Mouse (Mus musculus) c-Kit-negative CD71-positive TER-119-positive erythroid progenitor cells, embryonic 14.5 days (primary cell): ENCODE measurements around the gene Ccdc28a.

Source experiments
- DNase-seq: peaks from one replicate; pipeline ENCODE4 v3.0.0-alpha.2; 2013; ENCODE audit warnings: low read depth, low spot score

The Ccdc28a gene

GRCm38 (mm10) chr10:18234560-18235401 is at the start of gene Ccdc28a:
Ccdc28a (minus strand) TSS chr10:18234998.
- DNase-seq: peak; percentile 93

- no peak for DNase-seq
Observed at GRCm38 (mm10) chr10:18283991-18284390, 49.2 kb upstream of the Ccdc28a start.

GRCm38 (mm10) chr10:18276090-18276734 is 41.4 kb upstream of the Ccdc28a start:
- DNase-seq: no peak

- no peak for DNase-seq
Observed at GRCm38 (mm10) chr10:18251345-18251744, 16.5 kb upstream of the Ccdc28a start.

- no peak for DNase-seq
Observed at GRCm38 (mm10) chr10:18243614-18244013, 8.8 kb upstream of the Ccdc28a start.

GRCm38 (mm10) chr10:18237191-18237590 is 2.4 kb upstream of the Ccdc28a start:
- no peak for DNase-seq

GRCm38 (mm10) chr10:18236328-18236927 is 1.6 kb upstream of the Ccdc28a start:
- no peak for DNase-seq

GRCm38 (mm10) chr10:18235402-18235747 is 577 bp upstream of the Ccdc28a start:
- no peak for DNase-seq

- no peak for DNase-seq
Observed at GRCm38 (mm10) chr10:18233891-18234290, 907 bp downstream of the Ccdc28a start.

GRCm38 (mm10) chr10:18224386-18224785 is 10.4 kb downstream of the Ccdc28a start:
- no peak for DNase-seq

GRCm38 (mm10) chr10:18219351-18219750 is 15.4 kb downstream of the Ccdc28a start:
- DNase-seq: no peak

GRCm38 (mm10) chr10:18214124-18214523 is 20.7 kb downstream of the Ccdc28a start:
- DNase-seq: no peak

GRCm38 (mm10) chr10:18213373-18213772 is 21.4 kb downstream of the Ccdc28a start:
- no peak for DNase-seq

- no peak for DNase-seq
Observed at GRCm38 (mm10) chr10:18210726-18211125, 24.1 kb downstream of the Ccdc28a start, which contains the start of gene Ect2l. Ect2l (minus strand) TSS chr10:18210890.

- no peak for DNase-seq
Observed at GRCm38 (mm10) chr10:18210119-18210518, 24.7 kb downstream of the Ccdc28a start.

- DNase-seq: no peak
Observed at GRCm38 (mm10) chr10:18204067-18204466, 30.7 kb downstream of the Ccdc28a start.

GRCm38 (mm10) chr10:18202401-18202800 is 32.4 kb downstream of the Ccdc28a start:
- no peak for DNase-seq

GRCm38 (mm10) chr10:18200656-18201055 is 34.1 kb downstream of the Ccdc28a start:
- DNase-seq: no peak

- DNase-seq: no peak
Observed at GRCm38 (mm10) chr10:18199919-18200318, 34.9 kb downstream of the Ccdc28a start.

GRCm38 (mm10) chr10:18198286-18199015 is 36.3 kb downstream of the Ccdc28a start:
- no peak for DNase-seq

GRCm38 (mm10) chr10:18197206-18197979 is 37.4 kb downstream of the Ccdc28a start:
- DNase-seq: peak; percentile 61
